Mouse (Mus musculus): ENCODE measurements around the gene Eno2. TPM values are rescaled to one million over a fixed set of nuclear protein-coding genes. Genes with fewer than 3 reads are reported as not detected.
"Not testable (repeated sequence)": the region's sequence is repeated elsewhere in the genome, so short reads cannot be mapped to it uniquely, and the experiment has no call there.

Eno2 gene
- polyA plus RNA-seq, 1 experiment from 2014 or later = 210 TPM

DNA sequence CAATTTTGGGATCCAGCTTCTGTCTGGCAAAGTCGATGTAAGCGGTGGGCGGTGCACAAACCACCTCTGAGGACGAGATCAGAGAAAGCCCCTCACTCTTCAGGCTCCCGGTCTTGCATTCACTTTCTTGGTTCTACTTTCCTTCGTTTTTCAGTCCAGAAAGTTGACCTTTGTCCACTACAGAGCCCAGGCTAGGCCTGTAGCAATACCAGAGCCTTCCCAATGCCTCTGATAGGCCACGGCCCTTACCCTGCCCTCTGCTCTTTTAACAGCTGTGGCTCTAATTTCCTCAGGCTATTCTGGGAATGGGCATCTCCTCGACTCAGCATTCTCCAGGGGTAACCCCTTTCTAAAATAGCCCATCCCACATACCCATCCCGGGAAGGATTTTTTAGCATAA, 43.4 kb upstream of the Eno2 start:
- no peaks in the 10 kb centered on the region for H3K9me3 ChIP-seq (ENCODE audit: control insufficient read depth, low read length)
- peak overlapping the region; percentile 53 for H3K4me3 ChIP-seq (ENCODE audit: low read length)
- ATAC-seq = no peak
- H3K4me1 ChIP-seq (ENCODE audit: control insufficient read depth, insufficient read depth, low read depth, low read length) = peaks cover 26% of the 10 kb centered on the region
- peak overlapping the region; percentile 91 for H3K4me2 ChIP-seq (ENCODE audit: low read length)
- no peaks in the 10 kb centered on the region for H3K27me3 ChIP-seq (replicated peaks; ENCODE audit: control insufficient read depth, insufficient read depth, low read length)
- peaks cover 19% of the 10 kb centered on the region for H3K36me3 ChIP-seq (ENCODE audit: control insufficient read depth, insufficient read depth, low read length)
- WGBS = 22% methylated on average over 9 of the region's 9 CpGs
- H3K9ac ChIP-seq (ENCODE audit: low read depth, low read length) = peak overlapping the region; percentile 83
- H3K27ac ChIP-seq (ENCODE audit: low read depth, low read length) = peak overlapping the region; percentile 90

DNA sequence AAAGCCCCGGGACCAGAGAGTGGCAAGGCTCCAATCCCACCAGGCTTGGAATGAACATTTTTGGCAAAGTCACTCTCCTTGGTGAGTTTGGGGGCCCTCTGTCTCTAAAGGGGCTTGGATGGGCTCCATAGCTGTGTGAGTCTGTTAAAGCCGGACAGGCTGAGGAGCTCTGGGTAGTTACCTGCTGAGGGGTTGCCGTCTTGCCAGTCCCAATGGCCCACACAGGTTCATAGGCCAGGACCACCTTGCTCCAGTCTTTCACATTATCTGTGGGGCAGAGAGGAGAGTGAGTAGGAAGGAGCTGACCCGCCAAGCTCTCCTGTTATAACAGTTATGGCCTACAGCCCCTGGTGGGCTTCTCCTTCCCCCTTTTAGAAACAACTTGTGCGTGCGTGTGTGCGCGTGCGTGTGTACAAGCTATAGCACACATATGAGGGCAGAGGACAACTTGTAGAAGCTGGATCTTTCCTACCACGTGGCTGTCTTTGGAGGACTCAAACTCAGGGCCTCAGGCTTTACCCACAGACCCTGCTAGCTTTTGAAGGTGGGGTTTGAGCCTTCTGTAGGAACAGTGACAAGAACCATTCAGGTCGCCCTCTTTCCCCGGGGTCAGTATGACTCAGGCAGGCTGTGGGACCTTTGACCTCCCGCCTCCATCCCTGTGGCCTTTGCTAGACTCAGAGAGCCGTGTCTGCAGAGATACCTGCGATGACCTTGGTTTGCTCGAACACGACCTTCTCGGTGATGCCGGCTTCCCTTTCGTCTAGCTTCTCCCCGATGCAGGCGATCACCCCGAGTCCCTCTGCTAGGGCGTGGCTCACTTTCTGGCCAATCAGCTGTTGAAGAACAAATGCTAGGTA, 42.5 kb upstream of the Eno2 start:
- ATAC-seq = no peak
- 81% methylated on average over 24 of the region's 24 CpGs for WGBS

DNA sequence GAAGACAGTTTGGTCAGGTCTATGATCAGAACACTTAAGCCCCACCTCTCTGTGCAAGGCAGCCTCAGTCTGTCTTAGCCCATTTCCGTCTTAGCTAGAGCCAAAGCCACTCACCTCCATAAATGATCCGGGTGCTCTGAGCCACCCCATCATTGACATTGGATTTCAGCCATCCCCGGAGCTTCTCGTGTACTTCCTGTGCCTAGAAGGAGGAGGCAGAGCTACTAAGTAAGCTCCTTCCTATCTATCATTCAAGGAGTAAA, 41.9 kb upstream of the Eno2 start:
- Histone ChIP-seq H3K4me1 (ENCODE audit: control insufficient read depth, insufficient read depth, low read depth, low read length) (peaks cover 28% of the 10 kb centered on the region), H3K4me2 (ENCODE audit: low read length) (no peak overlapping the region; the same call in 1 of the 2 replicates), H3K27ac (ENCODE audit: low read depth, low read length) (no peak overlapping the region), H3K9me3 (ENCODE audit: control insufficient read depth, low read length) (no peaks in the 10 kb centered on the region), H3K9ac (ENCODE audit: low read depth, low read length) (no peak overlapping the region), H3K27me3 (replicated peaks; ENCODE audit: control insufficient read depth, insufficient read depth, low read length) (no peaks in the 10 kb centered on the region), H3K4me3 (ENCODE audit: low read length) (no peak overlapping the region), H3K36me3 (ENCODE audit: control insufficient read depth, insufficient read depth, low read length) (peaks cover 7% of the 10 kb centered on the region)
- WGBS = 77% methylated on average over 4 of the region's 4 CpGs
- no peak for ATAC-seq

More for the DNA sequence above, 42.5 kb upstream of the Eno2 start:
- Histone ChIP-seq H3K36me3 (ENCODE audit: control insufficient read depth, insufficient read depth, low read length) (peaks cover 13% of the 10 kb centered on the region), H3K4me2 (ENCODE audit: low read length) (peak overlapping the region; percentile 91), H3K4me1 (ENCODE audit: control insufficient read depth, insufficient read depth, low read depth, low read length) (peaks cover 26% of the 10 kb centered on the region), H3K9ac (ENCODE audit: low read depth, low read length) (0 out of 2 replicates have a peak overlapping the region, but pooled peaks have one; percentile 39), H3K9me3 (ENCODE audit: control insufficient read depth, low read length) (no peaks in the 10 kb centered on the region), H3K27ac (ENCODE audit: low read depth, low read length) (no peak overlapping the region), H3K4me3 (ENCODE audit: low read length) (no peak overlapping the region), H3K27me3 (replicated peaks; ENCODE audit: control insufficient read depth, insufficient read depth, low read length) (no peaks in the 10 kb centered on the region)

DNA sequence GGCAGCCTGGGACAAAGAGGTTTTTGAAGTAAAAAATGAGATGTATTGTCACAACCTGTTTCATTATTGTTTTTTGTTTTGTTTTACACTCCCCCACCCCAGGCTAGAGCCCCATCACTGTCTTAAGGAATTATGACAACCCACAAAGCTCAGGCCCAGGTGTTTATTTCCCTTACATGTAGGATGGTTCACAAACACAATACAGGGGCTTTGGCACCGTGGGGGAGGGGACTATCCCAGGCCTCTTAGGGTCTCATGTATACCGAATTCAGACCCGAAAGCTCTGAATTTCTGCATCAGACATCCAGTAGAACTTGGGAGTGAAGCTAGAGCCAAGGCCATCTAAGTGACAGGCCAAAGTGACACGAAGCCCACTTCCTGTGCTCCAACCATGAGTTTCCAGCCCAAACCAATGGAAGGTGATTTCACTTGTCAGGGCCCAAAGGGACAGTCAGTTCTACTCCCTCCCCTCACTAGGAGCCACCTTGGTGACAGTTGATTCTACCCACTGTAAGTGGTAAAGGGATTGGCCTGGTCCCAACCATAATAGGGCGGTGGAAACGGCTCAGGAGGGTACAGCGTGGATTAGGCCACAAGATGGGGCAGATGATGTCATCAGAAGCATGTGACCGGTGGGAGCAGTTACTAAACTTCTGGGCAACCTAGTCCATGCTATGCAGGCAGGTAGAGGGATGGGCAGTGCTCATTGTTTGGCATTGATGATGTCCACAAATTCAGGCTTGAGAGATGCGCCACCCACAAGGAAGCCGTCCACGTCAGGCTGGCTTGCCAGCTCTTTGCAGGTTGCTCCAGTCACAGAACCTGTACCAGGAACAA, 41.3 kb upstream of the Eno2 start:
- not testable (repeated sequence) for H3K9me3 ChIP-seq (ENCODE audit: control insufficient read depth, low read length); H3K4me3 ChIP-seq (ENCODE audit: low read length); H3K4me2 ChIP-seq (ENCODE audit: low read length); H3K27me3 ChIP-seq (replicated peaks; ENCODE audit: control insufficient read depth, insufficient read depth, low read length); H3K36me3 ChIP-seq (ENCODE audit: control insufficient read depth, insufficient read depth, low read length); H3K27ac ChIP-seq (ENCODE audit: low read depth, low read length); ATAC-seq; H3K9ac ChIP-seq (ENCODE audit: low read depth, low read length)
- WGBS = 86% methylated on average over 11 of the region's 11 CpGs
- peaks cover 33% of the 10 kb centered on the region for H3K4me1 ChIP-seq (ENCODE audit: control insufficient read depth, insufficient read depth, low read depth, low read length)

DNA sequence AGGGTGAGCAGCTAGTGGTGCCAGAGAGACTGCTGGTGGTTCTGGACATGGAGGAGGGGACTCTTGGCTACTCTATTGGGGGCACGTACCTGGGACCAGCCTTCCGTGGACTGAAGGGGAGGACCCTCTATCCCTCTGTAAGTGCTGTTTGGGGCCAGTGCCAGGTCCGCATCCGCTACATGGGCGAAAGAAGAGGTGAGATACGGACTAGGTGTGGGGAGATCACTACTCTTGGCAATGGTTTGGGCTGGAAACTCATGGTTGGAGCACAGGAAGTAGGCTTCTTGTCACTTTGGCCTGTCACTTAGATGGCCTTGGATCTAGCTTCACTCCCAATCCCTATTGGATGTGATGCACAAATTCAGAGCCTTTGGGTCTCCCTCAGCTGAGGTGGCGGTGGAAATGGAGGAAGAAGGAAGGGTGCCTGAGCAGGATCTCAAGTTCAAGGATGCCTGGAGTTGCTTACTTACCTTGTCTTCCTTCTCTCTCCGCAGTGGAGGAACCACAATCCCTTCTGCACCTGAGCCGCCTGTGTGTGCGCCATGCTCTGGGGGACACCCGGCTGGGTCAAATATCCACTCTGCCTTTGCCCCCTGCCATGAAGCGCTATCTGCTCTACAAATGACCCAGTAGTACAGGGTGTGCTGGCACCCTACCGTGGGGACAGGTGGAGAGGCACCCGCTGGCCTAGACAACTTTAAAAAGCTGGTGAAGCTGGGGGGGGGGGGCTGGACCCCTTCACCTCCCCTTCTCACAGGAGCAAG, 40.5 kb upstream of the Eno2 start:
- peak overlapping the region; percentile 95 for H3K4me2 ChIP-seq (ENCODE audit: low read length)
- no peak for ATAC-seq
- peaks cover 5% of the 10 kb centered on the region for H3K36me3 ChIP-seq (ENCODE audit: control insufficient read depth, insufficient read depth, low read length)
- H3K27ac ChIP-seq (ENCODE audit: low read depth, low read length) = peak overlapping the region; percentile 78
- no peaks in the 10 kb centered on the region for H3K9me3 ChIP-seq (ENCODE audit: control insufficient read depth, low read length)
- WGBS = 42% methylated on average over 14 of the region's 14 CpGs
- no peaks in the 10 kb centered on the region for H3K27me3 ChIP-seq (replicated peaks; ENCODE audit: control insufficient read depth, insufficient read depth, low read length)
- peaks cover 33% of the 10 kb centered on the region for H3K4me1 ChIP-seq (ENCODE audit: control insufficient read depth, insufficient read depth, low read depth, low read length)
- peak overlapping the region; percentile 67 for H3K9ac ChIP-seq (ENCODE audit: low read depth, low read length)
- peak overlapping the region; percentile 53 for H3K4me3 ChIP-seq (ENCODE audit: low read length)

DNA sequence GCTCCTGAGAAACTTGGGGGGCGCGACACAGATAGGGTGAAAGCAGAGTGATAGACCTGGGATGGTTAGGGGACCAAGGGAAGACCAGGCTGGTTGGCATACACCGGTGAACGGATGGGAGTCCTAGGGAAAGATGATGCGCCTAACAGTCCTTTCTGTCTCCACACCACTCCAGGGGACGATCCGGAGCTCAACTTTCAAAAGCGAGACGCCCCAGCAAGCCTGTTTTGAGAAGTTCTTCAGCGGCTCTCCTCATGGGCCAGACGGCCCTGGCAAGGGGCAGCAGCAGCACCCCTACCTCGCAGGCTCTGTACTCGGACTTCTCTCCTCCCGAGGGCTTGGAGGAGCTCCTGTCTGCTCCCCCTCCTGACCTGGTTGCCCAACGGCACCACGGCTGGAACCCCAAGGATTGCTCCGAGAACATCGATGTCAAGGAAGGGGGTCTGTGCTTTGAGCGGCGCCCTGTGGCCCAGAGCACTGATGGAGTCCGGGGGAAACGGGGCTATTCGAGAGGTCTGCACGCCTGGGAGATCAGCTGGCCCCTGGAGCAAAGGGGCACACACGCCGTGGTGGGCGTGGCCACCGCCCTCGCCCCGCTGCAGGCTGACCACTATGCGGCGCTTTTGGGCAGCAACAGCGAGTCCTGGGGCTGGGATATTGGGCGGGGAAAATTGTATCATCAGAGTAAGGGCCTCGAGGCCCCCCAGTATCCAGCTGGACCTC, 39.7 kb upstream of the Eno2 start:
- Histone ChIP-seq H3K4me1 (ENCODE audit: control insufficient read depth, insufficient read depth, low read depth, low read length) (peaks cover 29% of the 10 kb centered on the region), H3K4me2 (ENCODE audit: low read length) (peak overlapping the region; percentile 95)
- WGBS = under 1% methylated on average over 35 of the region's 35 CpGs

DNA sequence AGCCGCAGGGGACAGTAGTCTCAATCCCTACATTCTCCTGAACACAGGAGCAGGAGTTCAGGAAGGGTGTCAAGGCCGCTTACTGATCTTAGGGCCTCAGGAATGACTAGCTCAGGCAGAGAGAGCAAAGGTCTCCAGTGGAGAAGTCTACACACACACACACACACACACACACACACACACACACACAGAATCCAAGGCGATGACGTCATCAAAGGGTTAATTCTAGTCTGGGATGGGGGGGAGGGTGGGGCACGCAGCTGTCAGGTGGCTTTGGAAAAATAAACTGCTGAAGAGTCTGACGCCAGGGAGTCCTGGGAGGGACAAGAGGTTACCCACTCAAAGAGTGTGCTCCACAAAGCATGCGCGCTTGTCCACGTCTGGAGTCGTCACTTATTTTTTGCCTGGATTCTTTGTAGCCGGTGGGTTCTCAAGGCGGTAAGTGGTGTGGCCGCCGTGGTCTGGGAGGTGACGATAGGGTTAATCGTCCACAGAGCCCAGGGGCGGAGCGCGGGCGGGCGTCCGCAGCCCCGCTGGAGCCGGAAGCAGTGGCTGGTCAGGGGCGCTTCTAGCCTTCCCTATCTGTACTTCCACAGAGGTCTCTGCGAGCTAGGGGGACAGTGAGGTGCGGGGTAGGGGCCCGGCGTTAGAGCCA, 39.0 kb upstream of the Eno2 start, which contains the start of gene Spsb2:
Spsb2 (plus strand) TSS at position 304 of the 655 bp plus-strand sequence.
- Histone ChIP-seq H3K9ac (ENCODE audit: low read depth, low read length) (peak within 1 kb of the TSS; percentile 67), H3K36me3 (ENCODE audit: control insufficient read depth, insufficient read depth, low read length) (peaks cover 5% of the 10 kb centered on the region), H3K9me3 (ENCODE audit: control insufficient read depth, low read length) (no peaks in the 10 kb centered on the region), H3K4me2 (ENCODE audit: low read length) (peak within 1 kb of the TSS; percentile 95), H3K4me3 (ENCODE audit: low read length) (peak within 1 kb of the TSS; percentile 53), H3K27me3 (replicated peaks; ENCODE audit: control insufficient read depth, insufficient read depth, low read length) (no peaks in the 10 kb centered on the region), H3K4me1 (ENCODE audit: control insufficient read depth, insufficient read depth, low read depth, low read length) (peaks cover 28% of the 10 kb centered on the region), H3K27ac (ENCODE audit: low read depth, low read length) (peak within 1 kb of the TSS; percentile 78)
- peak; percentile 25 for ATAC-seq
- 5% methylated on average over 29 of the region's 29 CpGs for WGBS

More for the DNA sequence above, 39.7 kb upstream of the Eno2 start:
- Histone ChIP-seq H3K27ac (ENCODE audit: low read depth, low read length) (peak overlapping the region; percentile 78), H3K27me3 (replicated peaks; ENCODE audit: control insufficient read depth, insufficient read depth, low read length) (no peaks in the 10 kb centered on the region), H3K4me3 (ENCODE audit: low read length) (peak overlapping the region; percentile 53), H3K9ac (ENCODE audit: low read depth, low read length) (peak overlapping the region; percentile 67), H3K9me3 (ENCODE audit: control insufficient read depth, low read length) (no peaks in the 10 kb centered on the region), H3K36me3 (ENCODE audit: control insufficient read depth, insufficient read depth, low read length) (peaks cover 5% of the 10 kb centered on the region)
- ATAC-seq = no peak; the same call in 1 of the 2 replicates

DNA sequence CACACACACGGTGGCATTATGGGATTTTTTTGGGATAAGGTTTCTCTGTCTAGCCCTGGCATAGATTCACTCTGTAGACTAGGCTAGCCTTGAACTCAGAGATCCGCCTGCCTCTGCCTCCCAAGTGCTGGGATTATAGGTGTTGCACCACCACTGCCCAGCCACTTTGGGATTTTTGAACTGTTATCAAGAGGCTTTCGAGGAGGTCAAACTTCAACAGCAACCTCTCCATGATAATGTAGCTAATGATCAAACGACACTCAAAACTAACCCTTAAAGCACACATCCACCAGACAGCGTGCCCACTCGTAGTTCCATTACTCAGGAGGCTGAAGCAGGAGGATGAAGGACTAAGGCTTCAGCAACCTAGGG, 38.5 kb upstream of the Eno2 start:
- Histone ChIP-seq H3K4me1 (ENCODE audit: control insufficient read depth, insufficient read depth, low read depth, low read length) (peaks cover 26% of the 10 kb centered on the region), H3K4me2 (ENCODE audit: low read length) (peak overlapping the region; percentile 95), H3K9me3 (ENCODE audit: control insufficient read depth, low read length) (no peaks in the 10 kb centered on the region), H3K4me3 (ENCODE audit: low read length) (peak overlapping the region; percentile 53; the same call in 1 of the 2 replicates), H3K27ac (ENCODE audit: low read depth, low read length) (peak overlapping the region; percentile 78; the same call in 1 of the 2 replicates), H3K36me3 (ENCODE audit: control insufficient read depth, insufficient read depth, low read length) (peaks cover 5% of the 10 kb centered on the region), H3K9ac (ENCODE audit: low read depth, low read length) (0 out of 2 replicates have a peak overlapping the region, but pooled peaks have one; percentile 67), H3K27me3 (replicated peaks; ENCODE audit: control insufficient read depth, insufficient read depth, low read length) (no peaks in the 10 kb centered on the region)
- 73% methylated on average over 6 of the region's 6 CpGs for WGBS
- ATAC-seq = no peak

All from hindbrain, embryonic 16.5 days (tissue).